Mouse (Mus musculus) C3H10T1/2 (cell line): ENCODE data around the gene Zcwpw1. TPM values are rescaled to one million over a fixed set of nuclear protein-coding genes. Genes with fewer than 3 reads are reported as not detected.

Experiments used
- polyA plus RNA-seq, 2 experiments: library from polyadenylated mRNA; unstranded; fragments of >200 nt; fragmentation: generic; extraction: Trizol; gene quantifications; one replicate each; pipeline ENCODE4 v1.2.1; 2012; ENCODE audit warnings: missing spikeins in 2 of 2

Zcwpw1 gene
- polyA plus RNA-seq: 1 to 10 TPM in 1 of 2 experiments, under 1 TPM in 1; 0.36 to 7.1 TPM

DNA sequence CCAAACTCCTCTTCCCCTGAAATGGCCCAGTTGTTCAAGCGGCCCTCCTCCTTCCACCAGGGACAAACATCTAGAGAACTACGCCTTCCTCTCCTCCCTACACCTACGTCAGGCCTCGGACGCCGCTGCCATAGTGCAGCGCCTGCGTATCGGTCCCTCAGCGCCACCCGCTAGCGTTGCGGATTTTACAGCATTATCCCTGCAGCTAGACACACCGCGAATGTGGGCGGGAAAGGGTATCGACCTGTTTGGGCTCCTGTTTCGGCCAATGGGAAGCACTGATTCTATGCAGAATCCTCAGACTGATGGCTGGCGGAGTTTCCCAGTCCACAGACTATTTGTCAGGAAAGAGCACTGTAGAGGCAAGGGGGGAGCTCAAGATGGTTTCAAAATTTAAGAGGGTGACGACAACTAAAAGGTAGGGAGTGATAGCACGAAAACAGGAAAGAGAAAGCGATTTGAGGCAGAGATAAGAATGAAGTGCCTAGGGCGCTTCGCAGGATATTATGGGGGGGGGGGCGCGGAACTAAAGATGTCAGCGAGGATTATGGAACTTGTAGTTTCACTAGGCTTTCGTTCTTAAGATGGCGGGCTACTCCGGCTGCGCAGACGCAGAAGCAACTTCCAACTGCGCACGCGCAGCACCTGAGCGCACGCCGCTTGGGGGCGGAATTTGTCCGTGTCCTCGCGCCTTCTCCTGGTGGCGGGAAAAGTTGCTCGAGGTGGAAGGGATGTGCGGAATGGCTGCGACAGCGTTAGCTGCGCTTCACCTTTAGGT, at the start of gene Zcwpw1, which contains the start of gene Mepce:
Gene Zcwpw1, plus strand, starts transcription at position 648 of the 778 bp plus-strand sequence.
Gene Mepce, minus strand, starts transcription at position 505 of the 778 bp plus-strand sequence.

DNA sequence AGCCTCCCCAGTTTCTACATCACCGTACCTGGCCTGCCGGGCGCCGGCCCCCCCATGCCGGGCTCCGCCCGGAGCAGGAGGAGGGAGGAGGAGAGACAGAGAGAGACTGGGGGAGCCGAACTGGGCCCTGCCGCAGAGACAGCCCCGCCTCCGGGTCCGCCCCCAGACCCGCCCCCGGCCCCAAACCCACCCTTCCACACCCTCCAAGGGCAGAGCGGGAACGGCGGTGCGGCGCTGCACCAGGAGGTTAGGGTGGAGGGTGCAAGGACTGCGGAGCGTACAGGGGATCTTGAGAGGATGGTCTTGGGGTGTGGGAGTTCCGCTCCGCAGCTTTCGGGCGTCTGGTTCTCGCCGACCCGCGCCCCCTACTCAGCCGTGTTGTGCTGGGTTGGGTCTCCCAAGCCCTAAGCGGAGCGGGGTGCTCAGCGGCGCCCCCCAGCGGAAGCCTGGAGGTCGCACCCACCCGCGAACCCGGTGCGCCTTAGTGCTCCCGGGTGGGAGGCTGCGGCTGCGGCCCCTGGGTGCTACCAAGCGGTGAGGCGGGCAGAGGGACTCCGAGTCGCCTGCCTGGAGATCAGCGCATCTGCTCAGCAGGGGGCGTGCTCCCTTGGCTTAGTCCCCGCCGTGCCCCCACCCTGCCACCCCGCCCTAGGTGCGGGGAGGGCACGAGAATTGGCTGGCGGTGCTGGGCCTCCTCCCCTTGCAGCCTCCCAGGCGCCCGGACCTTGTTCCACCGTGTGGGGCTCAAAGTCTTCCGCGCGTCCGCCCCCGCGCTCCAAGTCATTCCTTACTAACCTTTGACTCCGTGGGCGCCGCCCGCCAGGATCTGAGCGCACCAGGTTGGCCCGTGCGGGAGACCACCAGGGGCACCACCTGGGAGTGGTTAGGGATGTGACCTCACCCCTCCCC, 46.3 kb upstream of the Zcwpw1 start, which contains the start of gene Nyap1:
Gene Nyap1, minus strand, starts transcription at position 585 of the 909 bp plus-strand sequence.

DNA sequence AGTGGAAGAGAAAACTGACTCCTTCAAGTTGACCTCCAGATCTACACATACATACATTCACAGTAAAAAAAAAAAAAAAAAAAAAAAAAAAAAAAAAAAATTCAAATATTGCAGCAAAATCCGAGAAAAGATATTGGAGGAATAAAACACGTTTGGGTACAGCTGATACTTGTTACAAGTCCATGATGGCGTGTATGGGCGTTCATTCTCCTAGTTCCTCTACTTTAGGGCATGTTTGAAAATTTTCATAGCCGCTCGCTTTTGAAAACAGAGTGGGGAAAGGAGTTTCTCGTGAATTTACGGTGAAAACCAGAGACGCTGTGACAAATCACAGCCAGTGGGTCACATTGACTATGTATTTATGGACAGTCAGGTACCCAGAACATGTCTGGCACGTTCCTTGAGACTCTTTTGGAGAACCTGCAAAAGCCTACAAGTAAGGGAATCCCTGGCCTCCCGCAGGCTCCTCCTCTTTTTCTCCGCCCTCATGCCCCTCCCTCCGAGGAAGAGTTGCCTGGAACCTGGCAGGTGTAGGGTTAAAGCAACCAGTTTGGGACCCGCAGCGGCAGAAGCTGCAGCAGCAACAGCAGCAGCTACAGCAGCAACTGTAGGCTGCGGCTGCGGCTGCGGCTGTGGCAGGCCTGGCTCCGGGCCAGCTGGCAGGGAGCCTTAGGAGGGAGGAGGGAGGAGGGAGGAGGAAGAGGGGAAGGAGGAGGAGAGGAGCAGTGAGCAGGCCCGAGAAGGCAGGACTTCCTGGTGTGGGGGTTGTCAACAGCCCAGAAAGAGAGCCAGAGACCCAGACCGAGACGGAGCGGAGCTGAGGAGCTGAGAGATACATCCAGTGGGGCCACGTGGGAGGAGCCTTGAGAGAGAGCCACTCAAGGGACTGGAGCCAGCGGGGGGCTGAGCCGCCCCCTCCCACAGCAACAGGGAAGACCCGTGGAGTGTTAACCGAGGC, 42.1 kb upstream of the Zcwpw1 start, which contains the start of gene Tsc22d4:
Gene Tsc22d4, plus strand, starts transcription at position 517 of the 958 bp plus-strand sequence.

DNA sequence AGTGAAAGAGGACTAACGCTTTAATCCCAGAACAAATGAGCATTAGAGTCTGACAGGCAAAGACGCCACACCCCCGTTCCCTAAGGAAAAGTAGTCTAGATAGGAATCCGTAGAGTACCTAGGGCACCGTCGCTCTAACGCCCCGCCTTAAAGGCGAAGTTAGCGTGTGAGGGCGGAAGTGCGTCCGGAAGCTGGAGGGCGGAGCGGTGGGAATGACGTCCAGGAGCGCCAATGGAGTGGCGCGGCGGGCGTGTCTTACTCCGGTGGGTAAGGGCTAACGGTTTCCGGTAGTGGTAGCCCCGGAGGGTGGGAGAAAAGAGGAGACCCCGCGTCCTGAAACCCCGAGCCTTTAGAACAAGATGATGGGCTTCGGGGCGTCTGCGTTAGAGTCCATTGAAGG, 9.0 kb upstream of the Zcwpw1 start, which contains the start of gene Ppp1r35:
Gene Ppp1r35, plus strand, starts transcription at position 215 of the 400 bp plus-strand sequence.

DNA sequence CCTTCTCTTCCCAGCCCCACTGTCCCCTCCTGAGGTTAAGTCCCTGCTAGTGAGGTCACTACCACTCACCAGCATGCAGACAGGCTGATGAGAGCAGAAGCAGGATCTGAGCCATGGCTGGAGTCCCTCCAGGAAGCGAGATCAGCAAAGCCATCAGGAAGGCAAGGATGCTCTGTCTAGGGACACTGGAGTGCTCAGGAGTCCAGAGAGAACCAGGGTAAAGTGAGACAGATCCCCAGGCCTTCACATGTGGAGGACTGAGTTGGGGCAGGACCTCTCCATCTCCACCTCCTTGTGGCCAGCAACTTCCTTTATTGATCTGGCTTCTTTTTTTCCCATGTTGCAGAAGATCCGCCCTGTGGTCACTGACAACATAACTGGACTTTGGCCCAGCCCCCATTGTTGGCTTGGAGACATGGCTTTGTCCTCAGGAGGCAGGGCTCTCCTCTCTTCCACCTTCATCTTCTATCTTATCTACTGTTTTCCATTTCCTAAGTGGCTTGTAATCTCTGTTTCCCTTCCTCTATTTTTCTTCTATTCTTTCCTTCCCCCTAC, 48.4 kb downstream of the Zcwpw1 start, which contains the start of gene Pilra:
Gene Pilra, minus strand, starts transcription at position 316 of the 555 bp plus-strand sequence.

DNA sequence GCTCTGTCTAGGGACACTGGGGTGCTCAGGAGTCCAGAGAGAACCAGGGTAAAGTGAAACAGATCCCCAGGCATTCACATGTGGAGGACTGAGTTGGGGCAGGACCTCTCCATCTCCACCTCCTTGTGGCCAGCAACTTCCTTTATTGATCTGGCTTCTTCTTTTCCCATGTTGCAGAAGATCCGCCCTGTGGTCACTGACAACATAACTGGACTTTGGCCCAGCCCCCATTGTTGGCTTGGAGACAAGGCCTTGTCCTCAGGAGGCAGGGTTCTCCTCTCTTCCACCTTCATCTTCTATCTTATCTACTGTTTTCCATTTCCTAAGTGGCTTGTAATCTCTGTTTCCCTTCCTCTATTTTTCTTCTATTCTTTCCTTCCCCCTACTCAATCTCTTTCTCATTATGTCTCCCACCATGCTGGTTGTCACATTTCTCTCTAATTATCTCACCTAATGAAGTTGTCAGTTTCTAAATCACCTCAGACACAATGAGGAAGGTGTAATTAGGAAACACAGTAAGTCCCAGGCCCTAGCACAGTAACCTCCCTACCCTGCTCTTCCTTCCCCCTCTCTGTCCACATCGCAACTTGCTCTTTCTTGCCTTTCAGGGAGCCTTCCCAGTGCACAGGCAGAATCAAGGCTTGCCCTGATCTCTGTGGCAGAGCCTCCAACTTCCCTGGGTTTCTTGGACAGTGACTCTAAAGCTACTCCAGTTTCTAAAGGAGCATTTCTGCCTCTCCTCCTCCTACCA, 70.5 kb downstream of the Zcwpw1 start, which contains the start of gene Pilrb1:
Gene Pilrb1, minus strand, starts transcription at position 147 of the 751 bp plus-strand sequence.

DNA sequence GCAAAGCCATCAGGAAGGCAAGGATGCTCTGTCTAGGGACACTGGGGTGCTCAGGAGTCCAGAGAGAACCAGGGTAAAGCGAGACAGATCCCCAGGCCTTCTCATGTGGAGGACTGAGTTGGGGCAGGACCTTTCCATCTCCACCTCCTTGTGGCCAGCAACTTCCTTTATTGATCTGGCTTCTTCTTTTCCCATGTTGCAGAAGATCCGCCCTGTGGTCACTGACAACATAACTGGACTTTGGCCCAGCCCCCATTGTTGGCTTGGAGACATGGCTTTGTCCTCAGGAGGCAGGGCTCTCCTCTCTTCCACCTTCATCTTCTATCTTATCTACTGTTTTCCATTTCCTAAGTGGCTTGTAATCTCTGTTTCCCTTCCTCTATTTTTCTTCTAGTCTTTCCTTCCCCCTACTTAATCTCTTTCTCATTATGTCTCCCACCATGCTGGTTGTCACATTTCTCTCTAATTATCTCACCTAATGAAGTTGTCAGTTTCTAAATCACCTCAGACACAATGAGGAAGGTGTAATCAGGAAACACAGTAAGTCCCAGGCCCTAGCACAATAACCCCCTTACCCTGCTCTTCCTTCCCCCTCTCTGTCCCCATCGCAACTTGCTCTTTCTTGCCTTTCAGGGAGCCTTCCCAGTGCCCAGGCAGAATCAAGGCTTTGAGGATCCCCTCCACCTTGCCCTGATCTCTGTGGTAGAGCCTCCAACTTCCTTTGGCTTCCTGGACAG, 84.2 kb downstream of the Zcwpw1 start, which contains the start of gene Pilrb2:
Gene Pilrb2, minus strand, starts transcription at position 172 of the 737 bp plus-strand sequence.

Other genes starting within 250 kb of the Zcwpw1 start
- not detected for gene Actl6b, start 234.3 kb upstream of the Zcwpw1 start, polyA plus RNA-seq
- gene Tfr2, start 218.0 kb upstream of the Zcwpw1 start, polyA plus RNA-seq: under 1 TPM in 1 of 2 experiments, not detected in 1; 0.06 TPM
- 100 to 1,000 TPM in 1 of 2 experiments, 10 to 100 TPM in 1; 60.1 to 124 TPM for gene Mospd3, start 186.7 kb upstream of the Zcwpw1 start, polyA plus RNA-seq
- 1,000 to 10,000 TPM; 1,118 to 1,655 TPM for gene Pcolce, start 174.0 kb upstream of the Zcwpw1 start, polyA plus RNA-seq
- under 1 TPM; 0.23 to 0.85 TPM for gene Fbxo24, start 158.8 kb upstream of the Zcwpw1 start, polyA plus RNA-seq
- 10 to 100 TPM; 14.3 to 16.6 TPM for gene Lrch4, start 158.7 kb upstream of the Zcwpw1 start, polyA plus RNA-seq
- 1 to 10 TPM; 1.4 to 6.0 TPM for gene Gm20605, start 158.6 kb upstream of the Zcwpw1 start, polyA plus RNA-seq
- 1 to 10 TPM; 1.8 to 9.1 TPM for gene Sap25, start 146.5 kb upstream of the Zcwpw1 start, polyA plus RNA-seq
- under 1 TPM; 0.02 to 0.06 TPM for gene Irs3, start 142.1 kb upstream of the Zcwpw1 start, polyA plus RNA-seq
- gene Agfg2, start 103.1 kb upstream of the Zcwpw1 start, polyA plus RNA-seq: 10 to 100 TPM in 1 of 2 experiments, 1 to 10 TPM in 1; 6.6 to 11.1 TPM
- 1 to 10 TPM; 1.7 to 6.6 TPM for gene Nyap1, start 46.2 kb upstream of the Zcwpw1 start, polyA plus RNA-seq
- gene Tsc22d4, start 42.1 kb upstream of the Zcwpw1 start, polyA plus RNA-seq: 10 to 100 TPM; 42.1 to 98.9 TPM
- 10 to 100 TPM; 32.9 to 38.5 TPM for gene Ppp1r35, start 8.9 kb upstream of the Zcwpw1 start, polyA plus RNA-seq
- 10 to 100 TPM; 34.7 to 57.8 TPM for gene Mepce, start 143 bp upstream of the Zcwpw1 start, polyA plus RNA-seq
- gene Pilra, start 48.5 kb downstream of the Zcwpw1 start, polyA plus RNA-seq: not detected
- gene Pilrb1, start 70.3 kb downstream of the Zcwpw1 start, polyA plus RNA-seq: under 1 TPM in 1 of 2 experiments, not detected in 1; 0.15 TPM
- gene Pilrb2, start 84.0 kb downstream of the Zcwpw1 start, polyA plus RNA-seq: under 1 TPM in 1 of 2 experiments, not detected in 1; 0.04 TPM
- not detected for gene Cyp3a13, start 133.8 kb downstream of the Zcwpw1 start, polyA plus RNA-seq
- gene Gjc3, start 175.3 kb downstream of the Zcwpw1 start, polyA plus RNA-seq: under 1 TPM in 1 of 2 experiments, not detected in 1; 0.01 TPM
- gene Azgp1, start 193.7 kb downstream of the Zcwpw1 start, polyA plus RNA-seq: not detected
- not detected for gene Smok3a, start 233.5 kb downstream of the Zcwpw1 start, polyA plus RNA-seq
- not detected for gene Smok3b, start 233.6 kb downstream of the Zcwpw1 start, polyA plus RNA-seq